Mouse (Mus musculus): ENCODE measurements around the gene Jade2. TPM values are rescaled to one million over a fixed set of nuclear protein-coding genes. Genes with fewer than 3 reads are reported as not detected.

Gene Jade2
- polyA plus RNA-seq, 1 experiment from 2014 or later: 31.6 TPM

DNA sequence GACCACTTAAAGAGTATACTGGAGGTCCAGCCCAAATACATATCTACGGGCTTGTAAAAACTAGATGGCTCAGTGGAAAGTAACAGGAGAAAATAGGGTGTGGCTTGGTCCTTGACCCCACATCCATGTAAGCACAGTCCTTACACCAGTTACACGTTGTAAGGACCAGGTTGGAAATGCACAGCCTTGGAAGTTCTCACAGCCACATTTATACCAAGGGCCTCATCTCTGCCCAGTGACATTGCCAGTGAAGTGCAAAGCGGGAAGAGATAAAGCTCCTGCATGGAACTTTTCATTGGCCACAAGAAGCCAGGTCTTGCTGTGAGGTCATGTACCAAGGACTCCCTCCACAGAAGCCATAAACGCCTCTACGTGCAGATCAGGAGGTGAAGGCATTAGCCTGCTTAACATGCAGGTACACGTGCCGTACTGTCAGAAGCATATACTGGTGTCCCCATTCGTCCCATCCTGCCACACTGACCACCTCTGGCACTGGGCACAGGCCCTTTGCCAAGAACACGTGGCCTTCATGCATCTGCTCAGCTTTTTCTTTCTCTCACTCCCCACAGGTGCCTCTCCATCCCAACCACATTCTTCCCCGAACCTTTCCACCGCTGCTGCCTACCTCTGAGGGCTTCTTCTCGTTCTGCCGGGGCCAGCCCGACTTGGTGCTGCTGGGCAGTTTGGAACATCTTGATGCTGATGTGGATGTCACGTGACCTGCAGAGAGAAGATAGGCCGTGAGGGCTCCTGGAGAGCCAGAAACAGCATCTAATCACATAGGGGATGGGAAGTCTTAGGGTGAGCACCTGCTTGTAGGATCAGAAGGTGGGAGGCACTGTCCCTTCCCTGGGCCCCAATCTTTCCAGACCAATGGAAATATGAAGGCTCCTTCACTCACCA lies 11.2 kb downstream of the Jade2 start:
- in situ Hi-C loops (cut with MboI; ENCODE audit: low pct_unique_long_range_greater_than_20kb): no loop called here
- H3K27me3 ChIP-seq: no peaks in the 10 kb centered on the region
- POLR2A ChIA-PET: no interaction called here
- CTCF ChIA-PET: interaction anchor here (0.9 to 1.2 kb wide), 2 partner anchors 8 to 29 kb away, joined by 3 read pairs; no protein-coding TSS in a partner anchor
- no peak for ATAC-seq
- no peak for TF ChIP-seq CTCF (IDR thresholded peaks at IDR 0.05)
- DNase-seq (ENCODE audit: low read depth, low spot score): no peak

DNA sequence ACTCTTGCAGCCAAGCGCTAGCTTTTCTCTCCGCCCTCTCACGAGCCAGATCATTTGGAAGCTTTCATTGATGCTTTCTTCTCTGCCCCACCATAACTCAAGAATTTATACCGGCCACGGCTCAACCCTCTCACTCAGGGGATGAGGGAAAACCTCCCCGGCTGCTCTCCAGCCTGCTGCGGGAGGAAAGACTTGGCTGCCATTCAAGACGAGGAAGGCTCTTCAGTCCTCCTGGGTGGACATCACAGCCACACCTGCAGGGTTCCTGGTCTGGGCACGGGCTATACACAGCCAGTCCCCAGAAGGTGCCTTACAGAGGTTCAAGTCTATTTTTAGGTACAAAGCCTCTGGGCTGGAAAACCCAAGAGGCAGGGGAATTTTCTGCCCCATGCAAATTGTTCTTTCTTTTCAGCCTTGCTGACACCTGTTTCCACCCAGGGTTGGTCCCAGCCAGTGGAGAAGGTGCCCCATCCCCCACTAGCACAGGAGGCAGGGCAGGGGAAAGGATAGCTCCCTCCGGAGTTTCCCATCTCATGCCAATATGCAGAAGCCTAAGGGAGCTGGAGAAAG lies 12.8 kb downstream of the Jade2 start:
- H3K27me3 ChIP-seq: no peaks in the 10 kb centered on the region
- ChIA-PET POLR2A (no interaction called here), CTCF (no interaction called here)
- DNase-seq (ENCODE audit: low read depth, low spot score): no peak
- in situ Hi-C loops (cut with MboI; ENCODE audit: low pct_unique_long_range_greater_than_20kb): no loop called here
- no peak for ATAC-seq
- no peak for TF ChIP-seq CTCF (IDR thresholded peaks at IDR 0.05)

DNA sequence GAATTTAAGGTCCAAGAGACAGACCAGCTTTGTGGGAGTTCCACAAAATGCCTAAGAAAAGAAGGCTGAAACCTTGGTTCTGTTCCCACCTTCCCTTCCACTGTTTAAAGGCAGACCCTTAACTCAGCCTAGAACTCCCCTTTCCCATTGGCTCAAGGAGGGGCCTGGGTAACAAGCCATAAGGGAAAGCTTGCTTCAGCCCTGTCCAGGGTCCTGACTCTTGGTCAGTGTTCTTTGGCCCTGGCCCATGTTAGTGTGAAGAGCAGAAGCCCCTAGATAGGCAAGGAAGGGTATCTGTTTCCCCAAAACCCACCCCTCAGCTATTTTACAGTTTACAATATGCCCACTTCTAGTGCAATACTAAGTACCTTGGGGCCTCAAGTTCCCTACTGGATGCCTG lies 13.6 kb downstream of the Jade2 start:
- no peaks in the 10 kb centered on the region for H3K27me3 ChIP-seq
- no peak for TF ChIP-seq CTCF (IDR thresholded peaks at IDR 0.05)
- in situ Hi-C loops (cut with MboI; ENCODE audit: low pct_unique_long_range_greater_than_20kb): no loop called here
- no peak for ATAC-seq
- CTCF ChIA-PET: interaction anchor here (1.6 kb wide), 1 partner anchor 20 kb away, joined by 3 read pairs; no protein-coding TSS in a partner anchor
- DNase-seq (ENCODE audit: low read depth, low spot score): no peak
- POLR2A ChIA-PET: no interaction called here

GRCm38 (mm10) chr11:51843168-51843567 lies 14.3 kb downstream of the Jade2 start:
- in situ Hi-C loops (cut with MboI; ENCODE audit: low pct_unique_long_range_greater_than_20kb): no loop called here
- CTCF ChIA-PET: interaction anchor here (1.6 kb wide), 1 partner anchor 19 kb away, joined by 3 read pairs; no protein-coding TSS in a partner anchor
- H3K27me3 ChIP-seq: no peaks in the 10 kb centered on the region
- no peak for ATAC-seq
- POLR2A ChIA-PET: no interaction called here
- no peak for TF ChIP-seq CTCF (IDR thresholded peaks at IDR 0.05)
- DNase-seq (ENCODE audit: low read depth, low spot score): no peak

- in situ Hi-C loops (cut with MboI; ENCODE audit: low pct_unique_long_range_greater_than_20kb): no loop called here
- no peak for TF ChIP-seq CTCF (IDR thresholded peaks at IDR 0.05)
- no peak for ATAC-seq
- ChIA-PET POLR2A (interaction anchor here (0.6 to 1.4 kb wide), 2 partner anchors 9 to 15 kb away, joined by 3 read pairs; no protein-coding TSS in a partner anchor), CTCF (no interaction called here)
- no peak for DNase-seq (ENCODE audit: low read depth, low spot score)
- no peaks in the 10 kb centered on the region for H3K27me3 ChIP-seq
Measured at GRCm38 (mm10) chr11:51841149-51841548, 16.3 kb downstream of the Jade2 start.

GRCm38 (mm10) chr11:51840657-51841056 lies 16.8 kb downstream of the Jade2 start:
- CTCF ChIA-PET: no interaction called here
- POLR2A ChIA-PET: interaction anchor here (0.6 to 1.4 kb wide), 2 partner anchors 9 to 16 kb away, joined by 3 read pairs; no protein-coding TSS in a partner anchor
- ATAC-seq: no peak
- H3K27me3 ChIP-seq: no peaks in the 10 kb centered on the region
- TF ChIP-seq CTCF (IDR thresholded peaks at IDR 0.05): no peak
- in situ Hi-C loops (cut with MboI; ENCODE audit: low pct_unique_long_range_greater_than_20kb): no loop called here
- DNase-seq (ENCODE audit: low read depth, low spot score): no peak

DNA sequence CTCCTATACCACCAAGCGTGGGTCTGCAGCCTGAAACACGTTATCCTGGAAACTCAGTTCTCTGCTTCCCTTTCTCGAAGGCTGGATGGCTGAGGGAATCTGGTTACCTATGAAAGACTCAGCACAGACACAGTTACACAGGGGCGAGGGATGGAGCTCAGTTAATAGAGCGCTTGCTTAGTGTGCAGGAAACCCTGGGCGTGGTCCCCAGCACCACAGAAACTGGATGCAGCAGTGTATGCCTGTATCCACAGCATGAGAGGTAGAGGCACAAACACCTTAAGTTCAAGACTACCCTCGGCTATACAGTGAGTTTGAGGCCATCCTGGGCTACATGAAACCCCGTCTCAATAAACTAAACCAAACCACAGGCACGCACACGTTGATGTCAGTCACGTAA lies 17.5 kb downstream of the Jade2 start:
- ATAC-seq (no peak), DNase-seq (ENCODE audit: low read depth, low spot score) (no peak)
- CTCF ChIA-PET: interaction anchor here (0.9 kb wide), 1 partner anchor 12 kb away, joined by 3 read pairs; no protein-coding TSS in a partner anchor
- no peak for TF ChIP-seq CTCF (IDR thresholded peaks at IDR 0.05)
- in situ Hi-C loops (cut with MboI; ENCODE audit: low pct_unique_long_range_greater_than_20kb): no loop called here
- POLR2A ChIA-PET: interaction anchor here (1.4 kb wide), 1 partner anchor 17 kb away, joined by 3 read pairs; no protein-coding TSS in a partner anchor
- no peaks in the 10 kb centered on the region for H3K27me3 ChIP-seq

GRCm38 (mm10) chr11:51839106-51839505 lies 18.3 kb downstream of the Jade2 start:
- TF ChIP-seq CTCF (IDR thresholded peaks at IDR 0.05): no peak
- POLR2A ChIA-PET: no interaction called here
- in situ Hi-C loops (cut with MboI; ENCODE audit: low pct_unique_long_range_greater_than_20kb): no loop called here
- CTCF ChIA-PET: interaction anchor here (0.9 to 1.6 kb wide), 4 partner anchors 8 to 21 kb away, joined by 3 to 4 read pairs (median 3); no protein-coding TSS in a partner anchor
- ATAC-seq: no peak
- no peak for DNase-seq (ENCODE audit: low read depth, low spot score)
- H3K27me3 ChIP-seq: no peaks in the 10 kb centered on the region

GRCm38 (mm10) chr11:51837164-51838153 lies 20.0 kb downstream of the Jade2 start:
- in situ Hi-C loops (cut with MboI; ENCODE audit: low pct_unique_long_range_greater_than_20kb): no loop called here
- DNase-seq (ENCODE audit: low read depth, low spot score) (no peak), ATAC-seq (no peak)
- H3K27me3 ChIP-seq: no peaks in the 10 kb centered on the region
- no peak for TF ChIP-seq CTCF (IDR thresholded peaks at IDR 0.05)
- ChIA-PET POLR2A (interaction anchor here (0.8 kb wide), 1 partner anchor 15 kb away, joined by 7 read pairs; no protein-coding TSS in a partner anchor), CTCF (interaction anchor here (0.9 to 1.6 kb wide), 5 partner anchors 13 to 129 kb away, joined by 3 to 4 read pairs (median 3); no protein-coding TSS in a partner anchor)

DNA sequence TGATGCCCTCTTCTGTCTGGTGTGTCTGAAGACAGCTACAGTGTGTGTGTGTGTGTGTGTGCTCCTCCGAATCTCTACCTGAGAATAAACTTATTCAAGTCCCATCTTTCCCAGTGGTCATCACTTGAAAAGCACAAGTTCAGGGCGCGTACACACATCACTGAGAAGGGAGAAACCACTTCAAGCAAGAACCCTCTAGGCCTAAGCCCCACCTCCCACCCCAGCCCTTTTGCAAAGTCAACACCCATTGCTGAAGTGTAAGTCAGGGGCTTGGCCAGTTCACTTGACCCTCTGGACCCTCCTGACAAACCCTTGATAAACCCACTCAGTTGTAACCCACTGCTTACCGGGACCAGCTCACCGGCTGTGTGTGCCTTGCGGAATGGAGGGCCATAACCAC lies 20.9 kb downstream of the Jade2 start:
- CTCF ChIA-PET: interaction anchor here (1.5 kb wide), 1 partner anchor 14 kb away, joined by 3 read pairs; no protein-coding TSS in a partner anchor
- ATAC-seq (no peak), DNase-seq (ENCODE audit: low read depth, low spot score) (no peak)
- no peaks in the 10 kb centered on the region for H3K27me3 ChIP-seq
- POLR2A ChIA-PET: no interaction called here
- in situ Hi-C loops (cut with MboI; ENCODE audit: low pct_unique_long_range_greater_than_20kb): no loop called here
- TF ChIP-seq CTCF (IDR thresholded peaks at IDR 0.05): no peak
